Mouse (Mus musculus) urinary bladder, adult 18-20 months (tissue): ENCODE results near the gene Ccdc120.
A peak's percentile ranks its signal among the peaks of the same experiment; 100 is the strongest.

Experiments used
- DNase-seq, 2 experiments: peaks; one replicate each; pipeline ENCODE4 v3.0.0; 2022; ENCODE audit warnings: low spot score in 2 of 2, mixed read lengths in 2 of 2

Ccdc120 gene

DNA sequence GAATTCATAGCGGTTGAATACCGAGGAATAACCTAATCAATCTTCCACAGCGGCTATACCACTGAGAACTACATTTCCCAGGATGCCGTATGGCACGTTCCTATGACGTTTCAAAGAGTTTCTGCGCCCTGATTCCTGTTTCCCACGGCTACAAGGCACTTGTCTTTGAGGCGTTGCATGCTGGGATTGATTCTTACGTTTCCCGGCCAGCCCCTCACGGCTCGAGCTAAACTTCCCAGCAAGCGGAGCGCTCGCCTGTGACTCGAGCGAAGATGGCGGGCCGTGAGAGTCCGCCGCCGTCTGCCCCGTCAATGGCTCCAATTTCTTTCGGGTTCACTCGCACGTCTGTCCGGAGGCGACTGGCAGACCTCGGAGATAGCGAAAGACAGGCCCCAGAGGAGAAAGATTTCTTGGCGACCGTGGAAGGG lies 53.7 kb downstream of the Ccdc120 start, which contains the start of gene Gpkow:
Gpkow (plus strand) TSS at position 178 of the 428 bp plus-strand sequence.
- peak in 1 of 2 experiments; percentile 82 for DNase-seq

DNA sequence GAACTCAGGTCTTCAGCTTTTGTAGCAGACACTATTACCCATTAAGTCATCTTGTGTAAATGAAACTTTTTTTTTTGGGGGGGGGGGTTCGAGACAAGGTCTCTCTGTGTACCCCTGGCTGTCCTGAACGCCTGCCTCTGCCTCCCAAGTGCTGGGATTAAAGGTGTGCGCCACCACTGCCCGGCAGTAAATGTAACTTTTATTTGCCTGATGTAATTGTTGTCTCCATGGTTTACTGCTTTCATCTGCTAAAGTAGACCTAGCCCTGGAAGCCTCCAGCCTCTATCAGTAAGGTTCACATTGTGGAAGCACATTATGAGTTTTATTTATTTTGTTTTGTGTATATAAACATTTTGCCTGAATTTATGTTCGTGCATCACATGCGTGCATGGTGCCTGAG lies 54.2 kb downstream of the Ccdc120 start:
- no peak for DNase-seq

GRCm38 (mm10) chrX:7692862-7693261 lies 57.8 kb downstream of the Ccdc120 start:
- DNase-seq: no peak

GRCm38 (mm10) chrX:7690486-7690885 lies 60.2 kb downstream of the Ccdc120 start:
- DNase-seq: no peak

- no peak for DNase-seq
Observed at GRCm38 (mm10) chrX:7688321-7688720, 62.4 kb downstream of the Ccdc120 start.
